Mouse (Mus musculus) heart, embryonic 12.5 days (tissue): ENCODE data around the gene Slc6a18. TPM values are rescaled to one million over a fixed set of nuclear protein-coding genes. Genes with fewer than 3 reads are reported as not detected.
A peak's percentile ranks its signal among the peaks of the same experiment; 100 is the strongest.
"Not testable (repeated sequence)": the region's sequence is repeated elsewhere in the genome, so short reads cannot be mapped to it uniquely, and the experiment has no call there.

Source experiments
- ATAC-seq: fragments of 200-750 bp; cut with Nextera tagmentation; 2 replicates; pipeline ENCODE4 v1.8.0; 2017; ENCODE audit warnings: moderate TSS enrichment, moderate library complexity; ENCODE audit not compliant: insufficient number of reproducible peaks, low FRiP score
- H3K27ac ChIP-seq: fragments of 300-500 bp; sonication (generic); 2 replicates; pipeline ENCODE4 v1.5.1; 2016; ENCODE audit warnings: mild to moderate bottlenecking, moderate library complexity; ENCODE audit not compliant: poor library complexity, severe bottlenecking
- H3K27me3 ChIP-seq: fragments of 300-500 bp; sonication (generic); replicated peaks from 2 replicates; pipeline ENCODE4 v1.6.1; 2016; ENCODE audit warnings: mild to moderate bottlenecking, moderate library complexity
- H3K36me3 ChIP-seq: fragments of 300-500 bp; sonication (generic); 2 replicates; pipeline ENCODE4 v1.6.1; 2016; ENCODE audit warnings: mild to moderate bottlenecking, moderate library complexity
- H3K4me1 ChIP-seq: fragments of 300-500 bp; sonication (generic); replicated peaks from 2 replicates; pipeline ENCODE4 v1.6.1; 2016; ENCODE audit warnings: mild to moderate bottlenecking
- H3K4me2 ChIP-seq: fragments of 300-500 bp; sonication (generic); 2 replicates; pipeline ENCODE4 v1.6.1; 2016; ENCODE audit warnings: mild to moderate bottlenecking, moderate library complexity
- H3K4me3 ChIP-seq: fragments of 300-500 bp; sonication (generic); 2 replicates; pipeline ENCODE4 v1.5.1; 2016; ENCODE audit warnings: mild to moderate bottlenecking
- H3K9ac ChIP-seq: fragments of 300-500 bp; sonication (generic); 2 replicates; pipeline ENCODE4 v1.6.1; 2016; ENCODE audit warnings: mild to moderate bottlenecking, moderate library complexity
- H3K9me3 ChIP-seq: fragments of 300-500 bp; sonication (generic); replicated peaks from 2 replicates; pipeline ENCODE4 v1.6.1; 2016; ENCODE audit warnings: mild to moderate bottlenecking, moderate library complexity
- WGBS: fragments of 180-500 bp; shearing (Covaris S2); methylation state at CpG from one replicate; pipeline ENCODE4 v1.1.7; 2016; 5-methylcytosine and 5-hydroxymethylcytosine counted together
- polyA plus RNA-seq: library from polyadenylated mRNA; unstranded; fragments of >200 nt; fragmentation: Nextera tagmentation; extraction: Ambion mirVana; gene quantifications from 2 replicates; pipeline ENCODE4 v1.2.1, GENCODE M21; 2016

Slc6a18 gene
- polyA plus RNA-seq, 1 experiment from 2014 or later = not detected

DNA sequence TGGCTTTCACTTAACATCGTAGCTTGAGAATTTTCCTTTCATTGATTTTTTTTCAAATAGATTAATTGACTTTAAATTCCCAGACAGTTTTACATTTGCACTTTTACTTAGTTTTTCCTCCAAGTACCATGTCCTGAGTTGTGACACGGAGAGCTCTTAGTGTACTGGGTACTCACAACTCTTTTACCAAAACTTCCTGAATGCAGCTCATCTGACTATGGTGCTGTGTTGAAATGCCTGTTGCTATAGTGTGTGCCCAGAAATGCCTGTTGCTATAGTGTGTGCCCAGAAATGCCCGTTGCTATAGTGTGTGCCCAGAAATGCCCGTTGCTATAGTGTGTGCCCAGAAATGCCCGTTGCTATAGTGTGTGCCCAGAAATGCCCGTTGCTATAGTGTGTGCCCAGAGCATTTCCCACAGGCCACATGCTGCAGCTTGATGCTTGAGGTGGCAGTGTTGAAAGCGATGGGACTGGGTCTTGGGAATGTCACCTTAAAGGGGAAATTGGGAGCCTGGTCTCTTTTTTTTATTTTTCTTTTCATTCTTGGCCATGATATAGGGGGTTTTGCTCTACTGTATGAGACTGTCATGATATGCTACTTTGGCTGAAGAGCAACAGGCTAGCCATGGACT is 27.0 kb upstream of the Slc6a18 start, which contains the start of gene Slc6a19:
Gene Slc6a19 (minus strand): TSS at position 172 of the 632 bp plus-strand sequence.
- no peak for ATAC-seq
- H3K36me3 ChIP-seq = no peaks in the 10 kb centered on the region
- H3K27ac ChIP-seq = no peak within 1 kb of the TSS
- H3K9ac ChIP-seq = no peak within 1 kb of the TSS
- no peaks in the 10 kb centered on the region for H3K9me3 ChIP-seq
- no peak within 1 kb of the TSS for H3K4me3 ChIP-seq
- H3K4me1 ChIP-seq = no peaks in the 10 kb centered on the region
- H3K4me2 ChIP-seq = no peak within 1 kb of the TSS
- no peaks in the 10 kb centered on the region; the same call in 1 of the 2 replicates for H3K27me3 ChIP-seq
- WGBS = 85% methylated on average over 7 of the region's 7 CpGs

- not testable (repeated sequence) for ATAC-seq, H3K4me3 ChIP-seq, H3K9ac ChIP-seq, H3K9me3 ChIP-seq, H3K27ac ChIP-seq, H3K27me3 ChIP-seq, H3K36me3 ChIP-seq, H3K4me1 ChIP-seq, H3K4me2 ChIP-seq
- 36% methylated on average over 4 of the region's 4 CpGs for WGBS
These were observed 25.7 kb upstream of the Slc6a18 start for GRCm38 (mm10) chr13:73703486-73703885.

- Histone ChIP-seq H3K4me1 (no peaks in the 10 kb centered on the region), H3K4me3 (no peak overlapping the region), H3K9ac (no peak overlapping the region), H3K9me3 (no peaks in the 10 kb centered on the region), H3K36me3 (no peaks in the 10 kb centered on the region), H3K4me2 (no peak overlapping the region), H3K27ac (no peak overlapping the region), H3K27me3 (no peaks in the 10 kb centered on the region; the same call in 1 of the 2 replicates)
- 67% methylated on average over 4 of the region's 4 CpGs for WGBS
- peak; percentile 52; the same call in 1 of the 2 replicates for ATAC-seq
These were observed 25.0 kb upstream of the Slc6a18 start for GRCm38 (mm10) chr13:73702776-73703175.

DNA sequence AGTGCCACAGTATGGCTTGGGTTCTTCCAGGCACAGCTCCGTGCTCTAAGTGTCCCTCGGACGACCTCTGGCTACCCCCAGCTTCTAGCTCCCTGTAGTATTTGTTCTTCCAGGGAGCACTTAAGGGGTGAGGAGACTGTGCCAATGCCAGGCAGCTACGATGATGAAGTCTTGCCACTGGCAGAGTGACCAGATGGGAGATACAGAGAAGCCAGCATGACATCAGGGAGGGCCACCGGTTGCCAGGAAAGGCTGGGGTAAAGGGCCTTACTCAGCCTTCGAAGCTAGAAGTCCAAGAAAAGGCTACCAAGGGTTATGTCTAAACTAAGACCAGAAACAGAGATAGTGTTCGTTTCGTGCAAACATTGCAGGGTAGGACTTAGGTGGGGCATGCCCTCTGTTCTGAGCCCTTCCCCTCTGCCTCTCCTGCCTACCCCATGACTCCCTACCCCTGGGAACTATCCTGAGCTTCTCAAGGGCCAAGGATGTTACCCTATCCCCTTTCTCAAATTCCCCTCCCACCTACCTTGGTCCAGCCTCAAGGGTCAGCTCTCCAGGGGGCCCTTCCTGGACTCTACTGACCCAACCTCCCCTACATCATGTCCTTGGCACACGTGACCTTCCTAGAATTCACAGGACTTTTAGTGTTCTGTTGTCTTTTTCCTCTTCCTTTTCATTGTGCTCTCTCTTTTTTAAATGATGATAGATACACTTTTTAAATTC is 23.5 kb upstream of the Slc6a18 start:
- 77% methylated on average over 9 of the region's 9 CpGs for WGBS
- H3K9me3 ChIP-seq = no peaks in the 10 kb centered on the region
- ATAC-seq = no peak

GRCm38 (mm10) chr13:73700554-73700953 is 22.7 kb upstream of the Slc6a18 start:
- no peak overlapping the region for H3K9ac ChIP-seq
- H3K4me2 ChIP-seq = no peak overlapping the region
- no peaks in the 10 kb centered on the region; the same call in 1 of the 2 replicates for H3K27me3 ChIP-seq
- no peaks in the 10 kb centered on the region for H3K36me3 ChIP-seq
- no peak overlapping the region for H3K27ac ChIP-seq
- no peak overlapping the region for H3K4me3 ChIP-seq
- H3K4me1 ChIP-seq = no peaks in the 10 kb centered on the region
- 81% methylated on average over 12 of the region's 12 CpGs for WGBS
- H3K9me3 ChIP-seq = no peaks in the 10 kb centered on the region
- no peak for ATAC-seq

More for the DNA sequence above, 23.5 kb upstream of the Slc6a18 start:
- Histone ChIP-seq H3K36me3 (no peaks in the 10 kb centered on the region), H3K27me3 (no peaks in the 10 kb centered on the region; the same call in 1 of the 2 replicates), H3K27ac (no peak overlapping the region), H3K4me2 (no peak overlapping the region), H3K9ac (no peak overlapping the region), H3K4me1 (no peaks in the 10 kb centered on the region), H3K4me3 (no peak overlapping the region)

- H3K4me2 ChIP-seq = no peak overlapping the region
- no peak overlapping the region for H3K4me3 ChIP-seq
- no peaks in the 10 kb centered on the region for H3K36me3 ChIP-seq
- no peak for ATAC-seq
- H3K27ac ChIP-seq = no peak overlapping the region
- no peaks in the 10 kb centered on the region for H3K9me3 ChIP-seq
- H3K9ac ChIP-seq = no peak overlapping the region
- no peaks in the 10 kb centered on the region; the same call in 1 of the 2 replicates for H3K27me3 ChIP-seq
- 86% methylated on average over 6 of the region's 6 CpGs for WGBS
- no peaks in the 10 kb centered on the region for H3K4me1 ChIP-seq
These were observed 21.9 kb upstream of the Slc6a18 start for GRCm38 (mm10) chr13:73699714-73700113.

DNA sequence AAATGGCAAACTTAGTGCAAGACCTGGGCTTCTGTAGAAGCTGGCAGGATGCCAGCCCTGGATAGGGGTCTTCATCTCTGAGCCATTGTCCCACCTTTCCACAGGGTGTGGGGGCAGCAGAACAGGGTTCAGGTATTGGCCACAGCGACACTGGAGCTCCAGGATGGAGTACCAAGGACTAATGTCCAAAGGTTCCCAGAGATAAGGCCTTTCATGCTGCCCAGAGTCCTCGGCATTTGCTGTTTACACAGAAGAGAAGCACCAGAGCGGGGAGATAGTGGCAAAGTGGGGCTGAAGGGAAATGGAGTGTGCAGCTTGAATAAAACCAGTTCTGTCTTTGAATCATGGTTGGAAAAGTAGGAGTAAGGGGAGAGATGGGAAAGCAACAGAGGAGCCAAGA is 18.7 kb upstream of the Slc6a18 start:
- Histone ChIP-seq H3K27ac (no peak overlapping the region), H3K4me3 (no peak overlapping the region), H3K4me1 (no peaks in the 10 kb centered on the region), H3K9ac (no peak overlapping the region), H3K4me2 (no peak overlapping the region), H3K36me3 (no peaks in the 10 kb centered on the region), H3K27me3 (peaks cover 3% of the 10 kb centered on the region; the same call in 1 of the 2 replicates), H3K9me3 (no peaks in the 10 kb centered on the region)
- 53% methylated on average over 3 of the region's 3 CpGs for WGBS
- ATAC-seq = no peak

GRCm38 (mm10) chr13:73694972-73695371 is 17.1 kb upstream of the Slc6a18 start:
- no peaks in the 10 kb centered on the region for H3K36me3 ChIP-seq
- H3K4me3 ChIP-seq = no peak overlapping the region
- H3K27me3 ChIP-seq = peaks cover 5% of the 10 kb centered on the region; the same call in 1 of the 2 replicates
- H3K4me2 ChIP-seq = no peak overlapping the region
- no peaks in the 10 kb centered on the region for H3K9me3 ChIP-seq
- H3K9ac ChIP-seq = no peak overlapping the region
- no peak overlapping the region for H3K27ac ChIP-seq
- no peaks in the 10 kb centered on the region for H3K4me1 ChIP-seq
- WGBS = 48% methylated on average over 1 of the region's 1 CpGs
- no peak for ATAC-seq

- H3K4me3 ChIP-seq = no peak overlapping the region
- H3K27me3 ChIP-seq = peaks cover 5% of the 10 kb centered on the region; the same call in 1 of the 2 replicates
- 62% methylated on average over 2 of the region's 2 CpGs for WGBS
- no peak overlapping the region for H3K4me2 ChIP-seq
- ATAC-seq = no peak
- no peak overlapping the region for H3K27ac ChIP-seq
- H3K9ac ChIP-seq = no peak overlapping the region
- H3K4me1 ChIP-seq = no peaks in the 10 kb centered on the region
- no peaks in the 10 kb centered on the region for H3K9me3 ChIP-seq
- no peaks in the 10 kb centered on the region for H3K36me3 ChIP-seq
These were observed 15.5 kb upstream of the Slc6a18 start for GRCm38 (mm10) chr13:73693333-73693732.

GRCm38 (mm10) chr13:73692249-73692868 is 14.5 kb upstream of the Slc6a18 start:
- Histone ChIP-seq H3K27ac (no peak overlapping the region), H3K4me3 (no peak overlapping the region), H3K9ac (no peak overlapping the region), H3K27me3 (peaks cover 5% of the 10 kb centered on the region; the same call in 1 of the 2 replicates), H3K9me3 (no peaks in the 10 kb centered on the region), H3K4me2 (no peak overlapping the region), H3K4me1 (no peaks in the 10 kb centered on the region), H3K36me3 (no peaks in the 10 kb centered on the region)
- WGBS = 33% methylated on average over 10 of the region's 10 CpGs
- peak; percentile 74 for ATAC-seq

- no peaks in the 10 kb centered on the region for H3K4me1 ChIP-seq
- ATAC-seq = no peak
- WGBS = 66% methylated on average over 4 of the region's 4 CpGs
- H3K9me3 ChIP-seq = no peaks in the 10 kb centered on the region
- no peak overlapping the region for H3K4me2 ChIP-seq
- no peak overlapping the region for H3K9ac ChIP-seq
- no peaks in the 10 kb centered on the region for H3K36me3 ChIP-seq
- no peak overlapping the region for H3K4me3 ChIP-seq
- peaks cover 5% of the 10 kb centered on the region; the same call in 1 of the 2 replicates for H3K27me3 ChIP-seq
- H3K27ac ChIP-seq = no peak overlapping the region
These were observed 11.1 kb upstream of the Slc6a18 start for GRCm38 (mm10) chr13:73688934-73689333.
